Mouse (Mus musculus) MEL (cell line): ENCODE results near the gene Grid1.

Experiments
- BHLHE40 ChIP-seq: IDR thresholded peaks from 2 replicates; pipeline ENCODE4 v1.6.1; 2012; ENCODE audit warnings: low read depth, mild to moderate bottlenecking, inconsistent platforms, low read length, improper control_type of control experiment, borderline replicate concordance
- CTCF ChIP-seq, 3 experiments: IDR thresholded peaks in 2 of 3; conservative IDR thresholded peaks in 1 of 3; 2 replicates each; pipeline ENCODE4 v1.5.1; 2011 to 2012; ENCODE audit warnings: low read length in 3 of 3, low read depth in 2 of 3, mild to moderate bottlenecking in 2 of 3, improper control_type of control experiment in 1 of 3, inconsistent platforms in 1 of 3, mixed read lengths in 1 of 3, moderate library complexity in 1 of 3; ENCODE audit not compliant: control insufficient read depth in 1 of 3, insufficient read depth in 1 of 3, poor library complexity in 1 of 3, severe bottlenecking in 1 of 3
- EP300 ChIP-seq, 2 experiments: IDR thresholded peaks; 2 replicates each; pipeline ENCODE4 v1.6.1; 2011; ENCODE audit warnings: improper control_type of control experiment in 2 of 2, low read length in 2 of 2, low read depth in 1 of 2, mild to moderate bottlenecking in 1 of 2
- MAZ ChIP-seq: IDR thresholded peaks from 2 replicates; pipeline ENCODE4 v1.6.1; 2012; ENCODE audit warnings: low read depth, mild to moderate bottlenecking, inconsistent platforms, low read length, improper control_type of control experiment
- RAD21 ChIP-seq: IDR thresholded peaks from 2 replicates; pipeline ENCODE4 v1.6.1; 2011; ENCODE audit warnings: mild to moderate bottlenecking, low read depth, low read length, improper control_type of control experiment

DNA sequence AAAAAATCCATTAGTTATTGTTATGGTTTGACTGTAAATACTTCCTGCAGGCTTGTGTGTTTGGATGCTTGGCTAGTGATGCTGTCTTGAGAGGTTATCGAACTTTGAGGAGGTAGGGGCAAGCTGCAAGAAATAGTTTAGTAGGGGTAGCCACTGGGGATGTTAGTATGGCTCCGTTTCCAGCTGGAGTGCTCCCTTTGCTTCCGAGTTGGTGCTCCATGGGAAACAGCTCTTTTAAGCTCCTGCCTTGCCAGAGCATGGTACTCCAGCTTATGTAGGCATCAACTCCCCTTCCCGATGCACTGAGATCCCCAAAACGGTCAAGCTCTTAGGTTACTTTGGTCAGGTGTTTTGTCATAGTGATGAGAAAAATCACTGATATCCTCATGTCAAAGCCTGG lies 407.7 kb downstream of the Grid1 start:
- no peak for TF ChIP-seq EP300 (IDR thresholded peaks at IDR 0.05; ENCODE audit: low read depth in 1 of 2, low read length in 2 of 2)
- no peak for TF ChIP-seq BHLHE40
- TF ChIP-seq CTCF (IDR thresholded peaks at IDR 0.05 in 2 of 3, conservative IDR thresholded peaks at IDR 0.05 in 1 of 3; ENCODE audit: control insufficient read depth in 1 of 3, insufficient read depth in 1 of 3, low read depth in 2 of 3, low read length in 3 of 3, poor library complexity in 1 of 3, severe bottlenecking in 1 of 3), result no peak
- no peak for TF ChIP-seq MAZ
- TF ChIP-seq RAD21, result no peak
